Mouse (Mus musculus) embryonic fibroblast, embryonic 13.5 days (primary cell): ENCODE measurements around the gene Ptprt.

Experiments
- CTCF ChIP-seq: IDR thresholded peaks from 2 replicates; pipeline ENCODE4 v1.5.1; 2011; ENCODE audit warnings: mild to moderate bottlenecking, control low read depth, low read length, moderate library complexity, borderline replicate concordance; ENCODE audit not compliant: insufficient read depth
- POLR2A ChIP-seq: IDR thresholded peaks from 2 replicates; pipeline ENCODE4 v1.6.1; 2011; ENCODE audit warnings: low read depth, mild to moderate bottlenecking, control low read depth, low read length, moderate library complexity

DNA sequence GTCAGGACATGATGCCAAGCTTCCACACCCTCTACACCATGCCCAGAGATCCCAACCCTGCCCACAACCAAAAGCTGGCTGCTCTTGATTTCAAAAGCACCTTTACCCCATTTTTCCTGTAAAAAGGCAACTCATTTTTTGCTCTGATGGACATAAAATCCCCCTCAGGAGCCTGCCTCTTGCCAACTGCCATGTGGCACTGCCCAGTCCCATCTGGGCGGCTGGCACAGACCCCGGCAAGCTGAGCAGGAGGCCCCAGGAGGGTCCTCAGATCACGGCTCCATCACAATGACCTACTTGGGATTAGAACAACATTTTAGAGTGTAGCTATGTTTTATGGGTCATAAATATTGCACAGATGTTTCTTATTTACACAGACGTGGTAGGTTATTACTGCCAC lies 22.3 kb downstream of the Ptprt start:
- TF ChIP-seq CTCF (no peak), POLR2A (no peak)
